Mouse (Mus musculus) brain, embryonic 14.5 days (tissue): ENCODE measurements around the gene Zfp954.

Experiments used
- CTCF ChIP-seq: fragments of 200-500 bp; IDR thresholded peaks from 2 replicates; pipeline ENCODE4 v1.5.1; 2012; ENCODE audit warnings: inconsistent platforms, mild to moderate bottlenecking, moderate library complexity, borderline replicate concordance; ENCODE audit not compliant: insufficient read depth, insufficient read length; ENCODE audit errors: extremely low read depth
- POLR2A ChIP-seq: fragments of 200-500 bp; IDR thresholded peaks from 2 replicates; pipeline ENCODE4 v1.6.1; 2012; ENCODE audit warnings: mild to moderate bottlenecking, inconsistent platforms, borderline replicate concordance; ENCODE audit not compliant: poor library complexity, insufficient read depth, insufficient read length, severe bottlenecking; ENCODE audit errors: extremely low read depth

GRCm38 (mm10) chr7:7118441-7118840, 2.8 kb downstream of the Zfp954 start:
- TF ChIP-seq CTCF, result no peak
- TF ChIP-seq POLR2A, result no peak
